Mouse (Mus musculus): ENCODE measurements around the gene Gm21860. TPM values are rescaled to one million over a fixed set of nuclear protein-coding genes. Genes with fewer than 3 reads are reported as not detected.
A peak's percentile ranks its signal among the peaks of the same experiment; 100 is the strongest.
"Not testable (repeated sequence)": the region's sequence is repeated elsewhere in the genome, so short reads cannot be mapped to it uniquely, and the experiment has no call there.

Gm21860 gene
- polyA plus RNA-seq, 1 experiment from 2014 or later = not detected

GRCm38 (mm10) chrY:90719403-90720232 is 35.0 kb downstream of the Gm21860 start:
- ATAC-seq (replicated peaks; ENCODE audit: insufficient number of reproducible peaks, insufficient read depth, low FRiP score, low read depth); H3K9ac ChIP-seq; H3K9me3 ChIP-seq (replicated peaks); H3K4me1 ChIP-seq (replicated peaks); H3K27ac ChIP-seq; H3K27me3 ChIP-seq; H3K4me3 ChIP-seq; H3K4me2 ChIP-seq; H3K36me3 ChIP-seq: not testable (repeated sequence)
- WGBS = 83% methylated on average over 13 of the region's 13 CpGs

GRCm38 (mm10) chrY:90718583-90719402 is 35.8 kb downstream of the Gm21860 start:
- peak; percentile 80 for ATAC-seq (replicated peaks; ENCODE audit: insufficient number of reproducible peaks, insufficient read depth, low FRiP score, low read depth)
- H3K9ac ChIP-seq; H3K27me3 ChIP-seq; H3K9me3 ChIP-seq (replicated peaks); H3K27ac ChIP-seq; H3K4me1 ChIP-seq (replicated peaks); H3K4me2 ChIP-seq; H3K4me3 ChIP-seq; H3K36me3 ChIP-seq: not testable (repeated sequence)
- 75% methylated on average over 22 of the region's 22 CpGs for WGBS

DNA sequence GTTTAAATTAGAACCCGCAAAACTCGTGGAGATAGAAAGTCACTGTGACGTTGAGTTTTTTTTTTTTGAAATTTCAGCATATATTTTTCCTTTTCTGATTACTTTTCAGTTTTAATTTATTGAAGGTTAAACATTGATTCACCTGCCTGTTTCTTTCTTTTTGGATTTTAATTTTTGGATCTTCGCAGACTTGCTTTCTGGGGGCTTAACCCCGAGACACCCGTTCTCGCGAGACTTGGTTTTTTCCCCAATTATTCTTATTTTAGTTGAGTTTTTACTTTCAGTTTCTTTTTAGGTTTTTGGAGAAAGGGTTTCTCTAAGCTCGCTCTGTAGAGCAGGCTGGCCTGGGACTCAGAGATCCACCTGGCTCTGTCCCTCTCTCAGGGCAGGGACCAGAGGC is 36.6 kb downstream of the Gm21860 start:
- 83% methylated on average over 9 of the region's 9 CpGs for WGBS

DNA sequence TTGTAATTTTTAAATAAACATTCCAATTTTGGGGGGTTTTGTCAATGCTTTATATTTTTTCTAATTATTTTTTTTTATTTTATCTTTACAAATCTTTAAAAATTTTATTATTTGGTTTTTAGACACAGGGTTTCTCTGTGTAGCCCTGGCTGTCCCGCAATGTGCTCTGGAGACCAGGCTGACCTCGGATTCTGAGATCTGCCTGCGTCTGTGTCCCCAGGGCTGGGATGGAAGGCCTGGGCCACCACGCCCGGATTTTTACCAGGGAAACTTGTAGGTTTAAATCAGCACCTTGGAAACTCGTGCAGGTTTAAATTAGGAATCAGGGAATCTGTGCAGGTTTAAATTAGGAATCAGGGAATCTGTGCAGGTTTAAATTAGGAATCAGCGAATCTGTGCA is 37.1 kb downstream of the Gm21860 start:
- H3K4me2 ChIP-seq; H3K27me3 ChIP-seq; H3K9me3 ChIP-seq (replicated peaks); H3K27ac ChIP-seq; ATAC-seq (replicated peaks; ENCODE audit: insufficient number of reproducible peaks, insufficient read depth, low FRiP score, low read depth); H3K9ac ChIP-seq; H3K4me1 ChIP-seq (replicated peaks); H3K4me3 ChIP-seq; H3K36me3 ChIP-seq: not testable (repeated sequence)
- 64% methylated on average over 7 of the region's 7 CpGs for WGBS

More for the DNA sequence above, 36.6 kb downstream of the Gm21860 start:
- H3K27ac ChIP-seq; H3K9me3 ChIP-seq (replicated peaks); H3K9ac ChIP-seq; H3K4me3 ChIP-seq; H3K4me1 ChIP-seq (replicated peaks); H3K4me2 ChIP-seq; H3K36me3 ChIP-seq; ATAC-seq (replicated peaks; ENCODE audit: insufficient number of reproducible peaks, insufficient read depth, low FRiP score, low read depth); H3K27me3 ChIP-seq: not testable (repeated sequence)

Other genes with a start within 250 kb of the Gm21860 start
- not detected in 2 replicates for gene Gm47283, start 29.9 kb upstream of the Gm21860 start, polyA plus RNA-seq (2015; fragmentation: Nextera tagmentation; extraction: Ambion mirVana)
- not detected in 2 replicates for gene Gm21748, start 84.4 kb upstream of the Gm21860 start, polyA plus RNA-seq (2015; fragmentation: Nextera tagmentation; extraction: Ambion mirVana)